Comparison of ENCODE assay signal across 37 mouse cellular contexts in the genomic region with DNA sequence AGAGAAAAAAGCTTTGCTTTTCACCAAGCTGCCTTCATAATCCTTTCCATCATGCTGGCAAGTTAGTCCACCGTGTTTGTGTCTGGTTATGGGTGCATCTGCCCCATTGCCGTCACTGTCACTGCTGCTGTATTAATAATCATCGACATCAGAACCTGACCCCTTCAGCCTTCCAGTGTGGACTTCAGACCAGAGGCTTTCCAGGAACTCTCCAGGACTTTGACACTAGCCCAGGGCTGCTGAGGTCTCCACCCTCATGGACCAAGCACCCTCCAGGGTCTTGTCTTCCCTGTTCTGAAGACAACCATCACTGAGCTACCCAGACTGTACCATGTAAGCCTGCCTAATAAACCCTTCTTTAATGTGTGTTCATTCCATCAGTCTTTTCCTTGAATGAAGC. TPM values are rescaled to one million over a fixed set of nuclear protein-coding genes. Genes with fewer than 3 reads are reported as not detected.
"Had no signal": no experiment of that assay in that cellular context is flagged by ENCODE, and none has a peak within 500 bp of the region (broad histone marks: within the 10 kb centered on the region; RNA-seq: fewer than 3 reads in every experiment).

No protein-coding gene starts in this region.

- H3K4me1 ChIP-seq: limb, embryonic 12.5 days; liver, embryonic 12.5 days; liver, embryonic 13.5 days; liver, embryonic 15.5 days; megakaryocyte, embryonic 14.5 days; midbrain, embryonic 12.5 days; midbrain, embryonic 15.5 days; neural tube, embryonic 12.5 days; neural tube, embryonic 13.5 days had no signal

- H3K27ac ChIP-seq: limb, embryonic 12.5 days; limb, embryonic 13.5 days; limb, embryonic 15.5 days; liver, embryonic 12.5 days; liver, embryonic 13.5 days; liver, embryonic 14.5 days; liver, embryonic 15.5 days; lung, embryonic 15.5 days; macrophage; midbrain, embryonic 10.5 days; midbrain, embryonic 12.5 days; midbrain, embryonic 13.5 days; midbrain, embryonic 15.5 days; neural tube, embryonic 12.5 days; neural tube, embryonic 13.5 days had no signal

- H3K4me2 ChIP-seq: limb, embryonic 12.5 days; limb, embryonic 13.5 days; limb, embryonic 15.5 days; liver, embryonic 11.5 days; liver, embryonic 12.5 days; liver, embryonic 13.5 days; liver, embryonic 15.5 days; lung, embryonic 15.5 days; midbrain, embryonic 11.5 days; midbrain, embryonic 12.5 days; midbrain, embryonic 13.5 days; midbrain, embryonic 15.5 days; neural tube, embryonic 12.5 days; neural tube, embryonic 13.5 days had no signal

- DNase-seq: left cerebral cortex, postnatal 4 days; liver; liver, embryonic 13.5 days; liver, postnatal 0 days; lung, adult 18-20 months; lung, adult 2 months; lung, postnatal 10 days; lung, postnatal 14 days; lung, postnatal 36 days had no signal

- H3K27me3 ChIP-seq: limb, embryonic 12.5 days; limb, embryonic 13.5 days; limb, embryonic 15.5 days; liver, embryonic 12.5 days; liver, embryonic 13.5 days; liver, embryonic 15.5 days; lung, embryonic 15.5 days; megakaryocyte, embryonic 14.5 days; midbrain, embryonic 12.5 days; midbrain, embryonic 13.5 days; midbrain, embryonic 15.5 days; neural tube, embryonic 12.5 days; neural tube, embryonic 13.5 days had no signal

- H3K9me3 ChIP-seq: limb, embryonic 10.5 days; limb, embryonic 12.5 days; limb, embryonic 13.5 days; limb, embryonic 15.5 days; liver, embryonic 12.5 days; liver, embryonic 13.5 days; liver, embryonic 15.5 days; lung, embryonic 15.5 days; megakaryocyte, embryonic 14.5 days; midbrain, embryonic 10.5 days; midbrain, embryonic 12.5 days; midbrain, embryonic 13.5 days; midbrain, embryonic 15.5 days; neural tube, embryonic 12.5 days; neural tube, embryonic 13.5 days had no signal

- H3K9ac ChIP-seq: limb, embryonic 12.5 days; limb, embryonic 13.5 days; limb, embryonic 15.5 days; liver, embryonic 12.5 days; liver, embryonic 13.5 days; liver, embryonic 14.5 days; liver, embryonic 15.5 days; liver, postnatal 0 days; lung, embryonic 15.5 days; midbrain, embryonic 12.5 days; midbrain, embryonic 13.5 days; midbrain, embryonic 15.5 days; neural tube, embryonic 12.5 days; neural tube, embryonic 13.5 days had no signal

- ATAC-seq: liver, embryonic 12.5 days; liver, postnatal 0 days; midbrain, embryonic 13.5 days; midbrain, embryonic 15.5 days; midbrain, embryonic 16.5 days had no signal

- H3K36me3 ChIP-seq: limb, embryonic 10.5 days; limb, embryonic 12.5 days; limb, embryonic 13.5 days; limb, embryonic 15.5 days; liver, embryonic 12.5 days; liver, embryonic 13.5 days; liver, embryonic 15.5 days; lung, embryonic 15.5 days; midbrain, embryonic 10.5 days; midbrain, embryonic 12.5 days; midbrain, embryonic 13.5 days; midbrain, embryonic 15.5 days; neural tube, embryonic 12.5 days; neural tube, embryonic 13.5 days had no signal

- H3K4me3 ChIP-seq: limb, embryonic 10.5 days; limb, embryonic 12.5 days; limb, embryonic 13.5 days; limb, embryonic 15.5 days; liver, embryonic 12.5 days; liver, embryonic 13.5 days; liver, embryonic 15.5 days; lung, embryonic 15.5 days; megakaryocyte, embryonic 14.5 days; midbrain, embryonic 10.5 days; midbrain, embryonic 12.5 days; midbrain, embryonic 13.5 days; midbrain, embryonic 15.5 days; myocyte; neural tube, embryonic 12.5 days; neural tube, embryonic 13.5 days had no signal

RNA-seq across cellular contexts. Expression of gene Slc22a22, which starts 26.2 kb away (rescaled TPM):
- polyA plus RNA-seq: limb, embryonic 10.5 days; limb, embryonic 11.5 days; limb, embryonic 12.5 days; limb, embryonic 13.5 days; limb, embryonic 15.5 days; liver, adult 2 months; liver, embryonic 11.5 days; liver, embryonic 12.5 days; liver, embryonic 13.5 days; liver, embryonic 14.5 days; liver, embryonic 15.5 days; liver, embryonic 16.5 days; liver, postnatal 0 days; lung, embryonic 15.5 days; lung, embryonic 16.5 days; lung, postnatal 0 days; macrophage; midbrain, embryonic 10.5 days; midbrain, embryonic 11.5 days; midbrain, embryonic 12.5 days; midbrain, embryonic 13.5 days; midbrain, embryonic 14.5 days; midbrain, embryonic 15.5 days; midbrain, embryonic 16.5 days; midbrain, postnatal 0 days; myocyte; neural tube, embryonic 11.5 days; neural tube, embryonic 12.5 days; neural tube, embryonic 13.5 days had no signal
